Mouse (Mus musculus): ENCODE results near the gene Hmgb1. TPM values are rescaled to one million over a fixed set of nuclear protein-coding genes. Genes with fewer than 3 reads are reported as not detected.

Hmgb1 gene
- total RNA-seq, 2 experiments from 2014 or later = 236 to 264 TPM

GRCm38 (mm10) chr5:149017666-149018415 lies 166.4 kb downstream of the Hmgb1 start:
- DNase-seq = no peak

DNA sequence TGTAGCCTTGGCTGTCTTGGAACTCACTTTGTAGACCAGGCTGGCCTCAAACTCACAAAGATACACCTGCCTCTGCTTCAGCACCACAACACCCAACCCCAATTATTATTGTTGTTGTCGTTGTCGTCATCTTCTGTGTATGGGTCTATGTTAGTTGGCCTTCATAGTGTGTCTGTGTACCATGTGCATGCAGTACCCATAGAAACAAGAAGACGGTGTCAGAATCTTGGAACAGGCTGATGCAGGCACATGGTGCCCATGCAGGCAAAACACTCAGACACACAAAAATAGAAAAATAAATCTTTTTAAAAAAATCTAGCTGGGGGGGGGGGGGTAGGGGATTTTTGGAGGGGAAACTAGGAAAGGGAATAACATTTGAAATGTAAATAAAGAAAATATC lies 167.1 kb downstream of the Hmgb1 start:
- DNase-seq = no peak

- no peak for DNase-seq
Observed at GRCm38 (mm10) chr5:149016261-149016660, 168.0 kb downstream of the Hmgb1 start.

- peak; percentile 21 for DNase-seq
Observed at GRCm38 (mm10) chr5:149015335-149016201, 168.7 kb downstream of the Hmgb1 start.

DNA sequence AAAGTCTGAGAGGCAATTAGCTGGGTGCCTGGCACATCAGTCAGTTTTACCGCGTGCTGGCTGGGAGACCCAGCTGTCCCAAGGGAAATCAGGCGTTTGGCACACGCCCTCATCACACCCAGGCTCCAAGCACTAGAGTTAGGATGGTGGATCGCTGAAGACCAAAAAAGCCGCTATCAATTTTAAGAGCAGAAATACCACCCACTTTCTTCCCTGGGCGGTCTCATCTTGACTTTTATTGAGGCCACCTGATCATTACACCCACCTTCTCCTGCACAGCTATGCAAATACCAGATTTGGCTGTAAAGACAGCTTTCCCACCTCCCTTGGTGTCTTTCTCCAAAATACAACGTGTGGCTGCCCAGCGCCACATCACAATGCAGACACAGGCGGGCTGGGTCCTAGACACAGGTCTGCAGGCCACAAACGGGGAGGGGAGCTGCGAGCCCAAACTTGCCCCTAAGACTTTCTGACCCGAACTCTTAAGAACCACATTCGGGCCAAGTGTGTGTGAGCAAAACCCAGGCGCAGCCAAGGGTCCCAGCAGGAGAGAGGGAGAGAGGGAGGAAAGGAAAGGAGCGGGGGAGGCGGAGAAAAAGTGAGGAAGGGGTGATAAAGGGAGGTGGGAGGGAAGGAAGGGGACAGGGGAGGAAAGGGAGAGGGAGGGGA lies 169.6 kb downstream of the Hmgb1 start:
- no peak for DNase-seq

- DNase-seq = no peak
Observed at GRCm38 (mm10) chr5:149013817-149014508, 170.3 kb downstream of the Hmgb1 start.

DNA sequence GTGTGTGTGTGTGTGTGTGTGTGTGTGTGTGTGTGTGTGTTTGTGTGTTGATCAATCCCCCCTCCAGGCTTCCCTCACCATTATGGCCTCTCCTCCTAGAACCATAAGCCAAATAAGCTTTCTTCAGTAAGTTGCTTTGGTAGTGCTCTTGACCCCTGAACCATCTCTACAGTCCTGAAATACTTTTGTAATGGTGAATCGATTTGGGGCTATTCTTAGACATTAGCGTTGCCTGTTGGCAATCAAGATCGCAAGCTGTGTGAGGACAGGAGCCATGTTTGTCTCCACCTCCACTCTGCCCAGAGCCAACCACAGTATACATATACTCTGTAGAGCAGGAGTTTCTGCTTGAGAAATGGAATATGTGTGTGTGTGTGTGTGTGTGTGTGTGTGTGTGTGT lies 175.2 kb downstream of the Hmgb1 start:
- no peak for DNase-seq

DNA sequence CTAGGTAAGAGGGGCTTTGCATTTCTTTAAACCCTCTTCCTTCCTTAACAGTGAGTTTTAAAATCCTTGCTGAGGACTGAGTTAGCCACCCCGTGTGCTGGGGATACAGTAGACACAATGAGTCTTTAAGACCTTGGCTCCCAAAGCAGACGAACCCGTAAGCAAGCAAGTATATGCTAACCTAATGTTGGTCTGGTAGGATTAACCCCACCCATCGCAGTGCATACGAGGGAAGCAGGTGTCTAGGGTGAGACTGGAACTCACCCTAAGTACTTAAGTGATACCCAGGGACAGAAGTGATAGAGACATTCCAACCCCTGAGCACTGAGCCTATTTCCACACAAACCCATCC lies 177.0 kb downstream of the Hmgb1 start:
- DNase-seq = no peak

DNA sequence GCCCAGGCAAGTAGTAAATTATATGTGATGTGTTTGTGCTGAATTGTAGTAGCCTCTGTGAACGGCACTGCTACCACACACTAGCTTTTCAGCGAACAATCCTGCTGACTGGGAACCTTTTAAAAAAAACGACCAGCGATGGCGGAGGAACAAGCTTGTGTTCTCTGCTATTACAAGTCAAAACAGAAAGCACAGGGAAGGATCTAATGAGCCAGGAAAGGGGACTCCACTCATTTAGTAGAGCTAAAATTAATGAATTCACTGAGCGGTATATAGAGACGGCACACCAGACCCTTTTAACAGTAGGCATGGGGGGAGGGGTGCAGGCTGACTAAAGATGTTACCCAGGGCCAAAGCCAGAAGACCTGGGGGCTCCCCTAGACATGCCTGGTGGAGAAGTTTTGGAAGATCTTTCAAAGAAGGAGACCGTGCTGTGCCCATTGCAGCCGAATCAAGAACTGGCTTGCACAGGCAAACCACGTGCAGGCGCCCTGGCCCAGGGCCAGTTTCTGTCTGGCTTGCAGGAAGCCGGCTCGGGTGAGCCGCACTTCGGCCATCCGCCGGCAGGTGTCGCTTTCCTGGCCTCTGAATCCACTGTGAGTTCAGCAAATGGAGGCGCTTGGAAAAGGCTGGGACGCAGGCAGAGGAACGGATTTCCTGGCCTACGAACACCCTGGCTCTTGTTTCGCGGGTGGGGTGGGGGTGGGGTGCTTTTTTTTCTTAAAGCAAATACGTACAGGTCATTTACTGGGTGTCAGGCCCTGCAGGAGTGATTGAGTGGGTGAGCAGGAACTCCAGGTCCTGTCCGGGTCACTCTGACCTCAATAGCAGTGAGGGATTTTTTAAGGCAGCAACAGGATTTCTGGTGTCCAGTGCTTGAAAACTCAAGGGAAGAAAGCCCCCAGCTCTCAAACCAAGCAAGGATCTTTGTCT lies 177.7 kb downstream of the Hmgb1 start:
- DNase-seq = peak; percentile 100

- DNase-seq = no peak
Observed at GRCm38 (mm10) chr5:149005701-149006361, 178.5 kb downstream of the Hmgb1 start.

DNA sequence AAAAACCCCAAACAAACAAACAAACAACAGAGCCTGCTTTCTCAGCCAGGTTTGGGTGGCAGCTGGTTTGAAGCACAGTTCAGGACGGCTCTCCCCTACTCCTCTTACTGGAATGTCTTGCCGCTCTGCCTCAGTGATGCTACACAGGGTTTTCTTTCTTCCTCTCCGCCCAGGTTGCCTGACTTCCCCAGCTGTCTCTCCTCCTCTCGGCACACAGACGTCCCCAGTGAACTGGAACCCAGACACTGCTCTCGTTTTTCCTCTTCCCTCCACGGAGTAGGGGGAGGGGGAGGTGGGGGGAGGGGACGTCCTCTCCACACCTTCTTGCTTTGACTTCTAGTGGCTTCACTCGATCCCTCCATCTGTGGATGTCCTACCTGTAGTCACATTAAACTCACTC lies 179.2 kb downstream of the Hmgb1 start:
- DNase-seq = no peak

DNA sequence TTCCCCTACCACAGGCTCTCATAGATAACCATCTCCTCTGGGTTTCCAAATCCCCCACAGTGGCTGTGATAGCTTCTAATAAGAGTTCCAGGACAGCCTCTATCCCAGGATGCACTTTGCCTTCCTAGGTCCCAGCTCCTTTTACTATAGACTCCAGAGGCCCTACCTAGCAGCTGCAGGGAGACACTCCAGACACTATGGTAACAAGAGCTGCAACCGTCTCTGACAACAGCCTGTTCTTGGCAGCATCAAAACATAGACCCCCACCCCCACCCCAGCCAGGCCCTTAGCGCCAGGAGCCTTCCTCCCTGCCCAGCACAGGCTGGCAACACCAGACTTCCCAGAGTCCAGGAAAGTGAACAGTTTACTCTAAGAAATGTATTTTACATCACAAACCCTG lies 181.2 kb downstream of the Hmgb1 start:
- no peak for DNase-seq

DNA sequence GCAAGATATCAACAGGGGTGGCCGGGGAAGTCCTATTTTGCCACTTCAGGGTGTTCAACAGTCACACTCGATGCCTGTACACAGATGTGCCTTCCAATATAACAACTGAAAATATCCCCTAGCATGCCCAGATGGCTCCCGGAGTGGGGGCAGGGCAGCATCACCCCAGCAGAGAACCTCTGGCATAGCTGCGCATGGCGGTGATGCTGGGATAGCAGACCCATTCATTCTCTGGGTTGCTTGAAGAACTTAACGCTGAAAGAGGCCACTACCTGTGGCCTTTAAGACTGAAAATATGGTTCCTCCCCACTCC lies 181.5 kb downstream of the Hmgb1 start:
- DNase-seq = no peak

GRCm38 (mm10) chr5:149002034-149002802 lies 182.1 kb downstream of the Hmgb1 start:
- DNase-seq = no peak

DNA sequence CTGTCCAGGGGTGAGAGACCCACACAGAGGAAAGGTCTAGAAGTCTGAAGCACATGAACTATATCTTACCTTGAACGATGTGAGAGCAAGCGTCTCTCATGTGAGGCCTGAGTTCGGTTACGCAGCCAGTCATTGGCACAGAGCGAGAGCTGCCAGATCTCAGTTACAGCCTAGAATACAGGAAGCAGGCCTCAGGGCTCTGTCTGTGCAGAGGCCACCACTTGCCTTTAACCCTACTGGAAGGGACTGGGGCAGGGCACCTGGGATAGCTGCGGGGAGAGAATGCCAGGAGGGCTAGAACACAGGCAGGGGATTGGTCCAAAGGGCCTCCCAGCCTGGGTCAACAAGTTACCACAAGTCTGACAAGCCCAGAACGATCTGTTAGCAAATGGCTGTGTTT lies 184.5 kb downstream of the Hmgb1 start:
- no peak for DNase-seq

DNA sequence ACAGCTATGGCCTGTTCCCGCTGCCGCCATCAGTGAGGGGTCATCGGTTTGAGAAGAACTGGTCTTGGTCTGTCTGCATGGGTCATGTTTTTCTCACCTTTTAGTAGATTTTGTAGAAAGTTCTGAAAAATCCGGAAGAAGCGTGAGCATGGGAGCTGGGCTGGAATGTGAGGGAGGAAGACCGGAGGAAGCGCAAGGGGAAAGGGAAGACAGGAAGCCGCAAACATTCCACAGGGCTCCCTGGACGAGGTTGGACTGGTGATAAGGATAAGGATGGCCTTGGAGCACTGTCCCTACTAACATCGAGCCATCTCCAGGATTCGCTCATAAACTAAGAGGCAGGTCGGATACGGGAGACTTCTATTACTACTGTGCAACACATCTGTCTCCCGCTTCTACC lies 185.8 kb downstream of the Hmgb1 start:
- DNase-seq = no peak

DNA sequence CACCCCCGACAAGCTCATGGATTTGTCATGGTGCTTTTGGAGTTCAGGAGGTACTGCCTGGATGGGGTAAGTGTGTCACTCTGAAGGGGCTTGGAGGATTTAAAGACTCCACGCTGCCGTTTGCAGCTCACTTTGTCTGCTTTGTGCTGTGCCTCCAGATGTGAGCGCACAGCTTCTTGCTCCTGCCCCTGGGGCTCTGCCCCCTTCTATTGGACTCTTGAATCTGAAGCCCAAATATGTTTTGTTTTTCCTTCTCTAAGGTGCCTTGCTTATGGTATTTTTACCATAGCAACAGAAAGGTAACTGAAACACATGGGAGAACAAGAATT lies 187.6 kb downstream of the Hmgb1 start:
- DNase-seq = no peak

All from heart, postnatal 4 days (tissue).